Mouse (Mus musculus) E14TG2a.4 (cell line): ENCODE measurements at regions not wholly inside any gene's neighbourhood (a gene's known extent, or its start where the extent isn't known, plus 50 kb on each side); places are given as distances from the start of the nearest gene placed in this dataset.

ENCODE experiments used
- CTCF ChIP-seq: conservative IDR thresholded peaks from 2 replicates; pipeline ENCODE4 v1.5.1; 2014; ENCODE audit warnings: low read length
- POU5F1 ChIP-seq: IDR thresholded peaks from 2 replicates; pipeline ENCODE4 v1.6.1; 2014; ENCODE audit warnings: low read length, borderline replicate concordance

DNA sequence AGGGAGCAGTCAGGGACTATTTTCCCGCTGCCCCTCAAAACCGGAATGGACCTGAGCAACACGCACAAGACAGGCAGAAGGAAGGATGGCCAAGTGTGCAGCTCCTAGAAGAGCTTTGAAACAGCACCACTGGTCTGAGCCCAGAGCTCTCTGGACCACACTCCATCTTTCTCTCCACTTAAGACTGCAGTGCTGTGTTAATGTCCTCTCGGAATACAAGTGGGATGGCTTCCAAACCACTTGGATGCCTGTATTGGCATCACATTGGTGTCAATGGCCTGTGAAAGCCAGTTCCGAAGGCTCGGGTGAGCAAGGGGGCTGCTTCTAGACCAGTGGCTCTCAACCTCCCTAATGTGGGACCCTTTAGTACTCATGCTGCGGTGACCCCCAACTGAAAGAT, 77.4 kb upstream of the Ccn6 start:
- no peak for TF ChIP-seq CTCF
- TF ChIP-seq POU5F1: no peak
